Mouse (Mus musculus): Measurements from ENCODE around the gene Ybx3.

The Ybx3 gene

DNA sequence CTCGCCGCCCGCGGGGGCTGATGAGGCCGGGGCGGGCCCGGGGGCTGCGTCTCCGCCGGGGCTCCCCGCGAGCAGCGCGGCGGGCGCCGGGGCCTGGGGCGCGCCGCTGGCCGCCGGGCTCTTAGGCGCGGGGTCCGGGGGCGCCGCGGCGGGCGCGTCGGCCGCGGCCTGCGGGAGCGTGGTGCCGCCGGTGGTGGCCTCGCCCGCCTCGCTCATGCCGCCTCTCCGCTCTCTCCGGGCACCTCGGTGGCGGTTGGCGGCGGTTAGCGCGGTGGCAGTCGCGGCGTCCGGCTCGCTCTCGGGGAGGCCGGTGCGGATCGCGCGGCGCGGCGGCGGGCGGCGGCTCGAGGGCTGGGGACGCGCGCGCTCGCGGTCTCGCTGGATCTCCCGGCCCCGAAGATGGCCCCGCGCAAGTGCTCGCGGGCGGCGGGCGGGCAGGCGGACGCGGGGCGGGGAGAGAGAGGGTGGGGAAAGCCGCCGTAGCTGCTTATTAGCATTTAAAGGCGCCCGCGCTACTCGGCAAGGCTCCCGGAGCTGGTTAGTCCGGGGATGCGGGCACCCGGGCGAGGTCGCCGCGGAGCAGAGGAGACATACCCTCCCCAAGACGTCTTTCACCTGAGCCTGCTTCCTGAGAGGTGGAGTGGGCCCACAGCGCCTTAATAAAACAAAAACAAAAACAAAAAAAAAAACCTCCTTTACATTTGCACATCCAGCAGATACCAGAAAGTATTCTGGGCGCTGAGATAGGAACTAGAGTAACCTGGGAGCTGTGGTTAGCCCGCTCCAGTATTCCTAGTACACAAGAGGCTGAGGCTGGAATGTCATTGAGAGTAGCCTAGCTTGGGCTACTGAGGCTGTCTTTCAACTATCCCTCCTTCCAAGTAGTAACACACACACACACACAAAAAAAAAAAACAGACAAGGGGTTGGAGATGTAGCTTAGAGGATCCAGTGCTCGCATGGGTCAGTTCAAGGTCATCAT lies at the start of gene Ybx3:
Ybx3 (minus strand) TSS at position 437 of the 982 bp plus-strand sequence.
- DNase-seq (ENCODE audit: low spot score in 2 of 2), result peak; percentile 89

DNA sequence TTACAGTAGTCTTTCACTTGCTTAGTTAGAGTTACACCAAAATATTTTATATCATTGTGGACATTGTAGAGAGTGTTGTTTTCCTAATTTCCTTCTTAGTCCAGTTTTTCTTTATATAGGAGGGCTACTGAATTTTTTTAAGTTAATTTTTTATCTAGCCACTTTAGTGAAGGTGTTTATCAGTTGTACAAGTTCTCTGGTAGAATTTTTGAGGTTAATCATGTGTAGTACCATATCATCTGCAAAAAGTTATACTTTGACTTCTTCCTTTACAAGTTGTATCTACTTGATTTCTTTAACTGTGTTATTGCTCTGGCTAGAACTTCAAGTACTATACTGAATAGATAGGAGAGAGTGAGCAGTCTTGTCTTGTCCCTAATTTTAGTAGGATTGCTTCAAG lies 48.4 kb upstream of the Ybx3 start:
- DNase-seq (ENCODE audit: low spot score in 2 of 2), result no peak

DNA sequence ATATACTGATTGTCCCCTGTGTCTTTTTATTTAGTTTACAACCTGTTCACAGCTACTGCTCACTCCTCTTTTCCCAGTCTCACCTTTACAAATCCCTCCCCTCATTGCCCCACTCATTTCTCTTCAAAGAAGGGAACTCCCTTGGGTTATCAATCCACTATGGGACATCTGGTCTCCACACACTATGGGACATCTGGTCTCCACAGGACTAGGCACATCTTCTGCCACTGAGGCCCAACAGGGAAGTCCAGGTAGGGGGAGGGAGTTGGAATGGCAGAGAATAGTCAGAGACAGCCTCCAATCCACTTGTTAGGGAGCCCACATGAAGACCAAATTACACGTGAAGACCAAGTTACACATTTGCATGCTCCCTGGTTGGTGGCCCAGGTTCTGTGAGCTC lies 45.8 kb upstream of the Ybx3 start:
- no peak for DNase-seq (ENCODE audit: low spot score in 2 of 2)

DNA sequence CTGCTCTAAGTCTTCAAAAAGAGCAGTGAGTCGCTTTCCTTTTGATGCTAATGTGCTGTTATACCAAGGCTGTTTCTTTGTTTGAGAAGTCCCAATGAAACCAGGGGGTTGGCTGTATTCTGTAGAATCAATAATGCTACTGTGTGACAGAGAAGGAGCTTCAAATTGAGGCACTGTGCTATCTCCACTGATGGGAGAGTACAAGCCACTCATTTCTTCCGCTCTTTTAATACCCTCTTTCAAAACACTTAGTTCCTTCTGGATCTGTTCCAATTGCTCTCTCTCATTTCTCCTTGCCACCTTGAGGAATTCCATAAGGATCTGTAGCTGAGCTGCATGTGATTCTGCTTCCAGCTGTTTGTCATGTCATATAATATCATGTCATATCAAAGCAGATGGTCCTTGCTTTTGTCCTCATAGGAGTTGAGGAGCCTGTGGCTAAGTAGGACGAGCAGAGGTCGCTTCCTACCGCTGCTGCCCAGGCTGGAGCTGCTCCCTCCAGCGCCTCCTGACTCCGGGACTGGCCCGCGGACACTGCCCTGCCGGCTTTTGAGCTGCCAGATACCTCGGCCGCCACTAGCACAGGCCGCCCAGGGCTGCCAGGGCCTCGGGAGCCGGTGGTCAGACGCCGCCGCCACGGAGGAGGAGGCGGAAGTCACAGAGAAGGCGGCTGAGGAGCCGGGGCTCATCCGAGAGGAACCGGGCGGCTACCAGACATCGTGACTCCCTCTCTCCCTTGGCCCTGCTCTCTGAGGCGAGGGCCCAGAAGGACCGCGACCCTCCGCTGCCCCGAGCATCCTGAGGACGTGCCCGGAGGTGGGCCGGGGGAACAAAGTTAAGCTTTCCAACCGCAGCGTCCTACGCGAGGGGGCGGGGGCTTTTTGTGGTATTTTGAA lies 45.1 kb upstream of the Ybx3 start:
- DNase-seq (ENCODE audit: low spot score in 2 of 2), result peak in 1 of 2 experiments; percentile 0

DNA sequence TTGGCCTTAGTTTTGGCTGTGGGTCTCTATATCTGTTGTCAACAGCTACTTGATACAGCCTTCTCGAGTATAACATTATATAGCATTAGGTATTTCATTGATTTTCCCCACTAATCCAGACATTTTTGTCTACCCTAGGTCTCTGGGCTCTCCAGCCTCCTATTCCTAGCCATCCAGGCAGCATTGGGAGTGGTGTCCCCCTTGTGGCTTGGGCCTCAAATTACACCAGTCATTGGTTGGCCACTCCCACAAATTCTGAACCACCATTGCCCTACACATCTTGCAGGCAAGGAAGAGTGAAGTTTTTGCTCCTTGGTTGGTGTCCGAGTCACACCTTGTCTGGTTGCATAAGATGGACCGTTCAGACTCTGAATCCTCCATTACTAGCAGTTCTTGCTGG lies 33.3 kb upstream of the Ybx3 start:
- peak in 1 of 2 experiments; percentile 5 for DNase-seq (ENCODE audit: low spot score in 2 of 2)

DNA sequence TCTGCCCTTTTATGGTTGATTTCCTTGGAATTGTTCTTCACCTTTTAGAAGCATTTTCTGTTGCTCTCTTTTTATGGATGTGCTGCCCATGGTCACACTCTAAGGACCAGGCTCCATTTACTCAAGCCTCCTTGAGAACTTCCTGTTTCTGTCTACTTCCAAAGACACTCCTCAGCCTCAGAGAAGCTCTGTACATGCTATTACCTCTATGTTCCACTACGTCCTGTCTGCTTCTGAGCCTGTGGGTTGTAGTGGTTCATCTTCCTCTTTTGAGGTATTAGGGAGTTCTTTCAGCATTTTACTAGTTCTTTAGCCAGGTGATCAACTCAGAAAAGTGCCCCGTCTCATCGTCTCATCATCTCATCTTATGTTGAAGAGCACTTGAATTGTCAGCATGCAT lies 31.3 kb upstream of the Ybx3 start:
- DNase-seq (ENCODE audit: low spot score in 2 of 2), result no peak

DNA sequence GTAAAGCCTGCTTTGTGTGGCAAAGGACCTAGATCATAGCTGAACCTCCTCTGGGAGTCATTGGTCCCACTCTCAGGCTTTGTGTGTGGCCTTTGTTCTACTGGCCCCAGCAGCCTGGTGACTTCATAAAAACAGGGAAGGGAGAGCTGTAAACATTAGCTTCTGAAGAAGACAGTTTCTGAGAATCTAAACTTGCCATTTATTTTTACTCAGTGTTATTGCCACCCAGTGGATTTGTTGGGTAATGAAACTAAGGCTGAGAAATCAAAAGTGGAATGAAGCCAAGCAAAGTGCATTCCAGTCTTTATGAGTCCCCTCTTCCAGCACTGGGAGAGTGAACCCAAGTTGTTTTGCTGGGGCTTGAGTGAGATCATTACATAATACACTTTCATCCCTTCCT lies 30.5 kb upstream of the Ybx3 start:
- DNase-seq (ENCODE audit: low spot score in 2 of 2), result peak; percentile 55 to 72

DNA sequence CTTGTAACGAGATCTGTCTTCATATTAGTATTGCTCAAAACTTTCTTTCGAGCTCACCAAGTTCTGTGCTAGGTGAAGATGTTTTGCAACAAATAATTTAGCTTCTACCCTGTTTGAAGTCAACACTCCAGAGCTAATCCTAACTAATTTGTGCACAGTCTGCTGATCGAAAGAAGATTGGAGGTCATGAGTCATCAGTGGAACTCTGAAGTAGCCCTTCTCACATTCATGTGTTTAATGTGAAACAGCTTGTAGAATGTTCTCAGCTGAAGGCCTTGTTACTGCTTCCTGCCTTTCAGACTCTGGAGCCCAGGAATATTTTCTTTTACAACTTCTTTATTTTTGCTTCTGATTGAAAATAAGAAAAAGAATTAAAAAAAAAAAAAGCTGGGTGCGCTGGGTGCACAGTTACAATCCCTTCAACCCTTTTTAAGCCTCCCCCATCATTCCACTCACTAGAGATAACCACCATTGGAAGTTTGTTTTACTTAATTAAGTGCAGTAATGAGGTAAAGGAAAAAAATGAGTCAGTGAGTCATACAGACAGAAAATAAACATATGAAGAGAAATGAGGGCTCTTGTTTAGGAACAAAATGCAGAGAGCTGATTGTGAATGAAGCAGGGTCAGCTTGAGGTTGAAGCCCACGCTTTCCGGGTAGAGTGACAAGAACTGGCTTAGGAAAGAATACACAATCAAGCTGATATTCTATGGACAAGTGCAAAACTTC lies 23.0 kb upstream of the Ybx3 start:
- no peak for DNase-seq (ENCODE audit: low spot score in 2 of 2)

DNA sequence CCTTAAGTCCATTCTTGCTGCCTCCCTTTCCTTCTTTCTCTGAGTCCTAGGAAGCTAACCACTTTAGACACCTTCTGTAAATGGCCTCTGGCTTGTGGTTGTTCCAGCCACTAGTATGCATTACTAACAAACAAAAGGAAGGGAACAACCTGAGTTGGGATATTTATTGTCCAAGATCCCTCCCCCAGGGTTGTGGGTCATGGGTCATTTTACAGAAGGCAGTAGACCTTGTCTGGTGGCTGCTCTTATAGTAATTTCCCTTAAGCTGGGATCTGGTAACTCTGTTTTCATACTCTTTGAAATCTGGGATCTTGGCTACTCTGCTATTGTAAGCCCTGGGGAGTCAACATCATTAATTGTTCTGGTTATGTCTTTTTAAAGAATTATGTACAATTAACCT lies 18.7 kb upstream of the Ybx3 start:
- DNase-seq (ENCODE audit: low spot score in 2 of 2), result no peak

DNA sequence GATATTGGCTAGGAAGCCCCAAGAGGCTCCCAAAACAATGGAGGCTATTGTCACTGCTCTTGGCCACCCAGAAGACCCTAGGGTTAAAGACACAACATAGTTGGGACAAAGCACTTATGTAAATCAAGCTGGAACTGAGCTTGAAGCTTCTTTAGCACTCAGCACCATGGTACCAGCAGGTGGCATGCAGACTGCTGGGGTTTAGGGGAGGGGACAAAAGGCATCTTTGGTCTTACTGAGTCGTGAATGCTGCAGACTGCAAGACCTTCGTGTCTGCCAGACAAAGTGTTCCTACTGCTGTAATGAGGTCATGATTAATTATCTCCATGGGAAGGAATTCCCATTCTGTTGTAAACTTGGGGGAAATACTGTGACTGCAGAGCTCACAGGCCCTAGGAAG lies 17.6 kb upstream of the Ybx3 start:
- DNase-seq (ENCODE audit: low spot score in 2 of 2), result no peak

DNA sequence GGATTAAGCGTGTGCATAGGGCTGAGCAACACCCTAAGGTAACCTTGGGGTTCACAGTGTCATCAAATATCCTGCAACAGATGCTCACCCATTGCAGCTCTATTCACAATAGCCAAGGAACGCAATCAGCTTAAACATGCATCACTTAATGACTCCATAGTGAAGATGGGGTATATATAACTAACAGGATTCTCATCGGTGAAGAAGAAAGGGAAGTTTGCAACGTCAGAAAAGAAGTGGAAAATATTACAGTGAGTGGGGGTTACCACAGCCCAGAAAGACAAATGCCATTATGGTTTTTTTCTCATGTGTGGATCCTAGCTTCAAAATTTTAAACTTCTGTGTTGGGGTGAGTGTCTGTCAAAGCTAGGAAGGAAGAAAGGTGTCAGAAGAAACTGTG lies 16.9 kb upstream of the Ybx3 start:
- no peak for DNase-seq (ENCODE audit: low spot score in 2 of 2)

DNA sequence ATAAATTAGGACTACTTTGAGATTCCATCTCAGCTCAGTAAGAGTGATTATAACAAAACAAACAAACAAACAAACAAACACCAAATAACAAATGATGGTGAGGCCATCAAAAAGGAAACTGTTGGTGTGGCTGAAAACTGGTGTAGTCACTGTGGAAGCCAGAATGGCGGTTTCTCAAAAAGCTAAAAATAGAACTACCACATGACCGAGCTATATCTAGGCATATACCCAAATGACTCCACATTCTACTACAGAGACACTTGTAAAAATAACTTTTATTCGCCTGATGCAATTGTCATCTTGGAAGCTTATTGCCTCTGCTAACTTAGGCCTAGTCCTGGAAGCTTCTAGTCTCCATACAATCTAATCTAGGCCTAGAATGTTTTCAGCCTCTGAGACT lies 16.0 kb upstream of the Ybx3 start:
- DNase-seq (ENCODE audit: low spot score in 2 of 2), result no peak

DNA sequence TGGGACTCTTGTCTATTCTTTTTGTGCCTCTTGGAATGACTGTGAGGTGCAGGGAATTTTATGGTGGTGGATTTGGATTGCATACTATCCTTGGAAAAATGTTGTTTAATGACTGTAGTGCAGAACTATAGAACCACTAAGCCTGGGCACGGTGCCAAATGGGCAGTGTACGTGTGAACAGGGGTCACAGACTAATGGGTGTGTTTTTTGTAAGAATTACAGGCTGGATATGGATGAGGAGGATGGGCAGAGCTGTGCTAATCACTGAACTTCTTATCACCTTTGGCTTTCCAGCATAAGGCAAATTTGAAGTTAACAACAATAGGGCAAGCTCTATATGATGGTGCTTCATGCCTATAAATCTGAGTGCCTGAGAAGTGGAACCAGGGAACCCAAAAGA lies 14.8 kb upstream of the Ybx3 start:
- no peak for DNase-seq (ENCODE audit: low spot score in 2 of 2)

DNA sequence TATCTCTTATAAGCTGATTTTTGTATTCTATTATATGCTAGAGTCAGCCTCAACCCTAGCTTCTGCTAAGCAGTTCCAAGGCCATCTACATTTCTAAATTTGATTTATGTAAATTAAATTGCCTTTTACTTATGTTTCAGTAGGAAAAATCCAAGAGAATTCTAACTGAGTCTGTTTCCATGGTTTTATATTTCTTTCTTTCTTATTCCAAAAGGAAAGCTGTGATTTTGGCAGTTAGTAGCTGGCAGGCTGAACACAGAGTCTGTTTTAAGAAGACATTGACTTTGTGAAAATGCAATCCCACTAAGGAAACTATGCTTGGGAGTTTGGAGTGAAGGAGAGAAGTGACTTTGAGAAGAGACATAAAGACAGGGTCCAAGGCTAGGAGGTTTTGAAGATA lies 14.3 kb upstream of the Ybx3 start:
- DNase-seq (ENCODE audit: low spot score in 2 of 2), result no peak

DNA sequence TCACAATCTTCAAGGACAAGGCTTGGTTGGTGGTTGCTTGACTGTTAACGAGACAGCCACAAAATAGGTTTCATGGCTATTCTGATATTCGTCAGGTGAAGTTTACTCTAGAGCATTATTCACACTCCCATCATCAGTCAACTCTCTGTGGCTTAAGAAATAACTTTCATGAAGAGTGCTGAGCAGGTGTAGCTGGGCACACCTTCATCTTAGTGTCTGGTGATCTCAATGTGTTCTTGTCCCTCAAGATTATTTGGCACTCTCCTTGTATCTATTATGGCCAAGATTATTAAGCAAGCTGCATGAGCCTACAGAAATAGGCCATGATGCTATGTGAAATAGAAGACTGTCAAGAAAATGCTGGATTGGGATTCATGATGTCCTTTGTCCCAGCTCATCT lies 13.0 kb upstream of the Ybx3 start:
- no peak for DNase-seq (ENCODE audit: low spot score in 2 of 2)

DNA sequence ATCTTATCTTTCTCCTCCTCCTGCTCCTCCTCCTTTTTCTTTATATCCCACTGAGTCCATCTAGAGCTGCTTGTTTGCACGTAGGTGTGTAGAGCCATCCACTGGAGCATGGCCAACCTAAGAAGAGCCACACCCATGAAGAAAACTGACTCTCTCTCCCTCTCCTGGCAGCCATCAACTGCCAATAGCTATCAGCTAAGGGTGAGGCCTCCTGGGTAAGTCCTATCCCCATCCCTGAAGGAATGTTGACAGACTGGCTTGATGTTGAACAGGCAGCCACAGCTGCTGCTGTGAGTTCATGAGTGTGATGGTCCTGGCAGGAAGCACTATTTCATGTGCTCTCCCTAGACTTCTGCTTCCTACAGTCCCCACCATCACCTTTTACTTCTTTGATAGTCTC lies 8.4 kb upstream of the Ybx3 start:
- DNase-seq (ENCODE audit: low spot score in 2 of 2), result no peak

DNA sequence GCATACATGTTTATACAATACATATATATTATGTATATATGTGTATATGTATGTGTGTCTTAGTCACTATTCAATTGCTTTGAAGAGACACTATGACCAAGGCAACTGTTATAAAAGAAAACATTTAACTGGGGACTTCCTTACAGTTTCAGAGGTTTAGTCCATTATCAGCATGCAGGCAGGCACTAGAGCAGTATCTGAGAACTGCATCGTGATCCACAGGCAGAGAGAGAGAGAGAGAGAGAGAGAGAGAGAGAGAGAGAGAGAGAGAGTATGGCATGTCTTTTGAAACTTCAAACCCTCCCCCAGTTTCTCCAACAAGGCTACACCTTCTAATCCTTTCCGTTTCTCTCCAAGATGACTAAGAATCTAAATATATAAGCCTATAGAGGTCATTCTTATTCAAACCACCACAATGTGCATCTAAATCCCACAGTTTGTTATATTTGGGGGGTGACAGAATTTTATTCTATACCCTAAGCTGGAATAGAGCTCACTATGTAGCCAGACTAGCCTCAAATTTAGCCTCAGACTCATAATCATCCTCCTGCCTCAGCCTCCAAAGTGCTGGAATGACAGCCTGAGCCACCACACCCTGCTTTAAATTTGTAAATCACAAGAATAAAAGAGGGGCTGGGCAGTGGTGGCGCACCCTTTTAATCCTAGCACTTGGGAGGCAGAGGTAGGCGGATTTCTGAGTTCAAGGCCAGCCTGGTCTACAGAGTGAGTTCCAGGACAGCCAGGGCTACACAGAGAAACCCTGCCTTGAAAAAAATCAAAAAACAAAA lies 5.8 kb upstream of the Ybx3 start:
- DNase-seq (ENCODE audit: low spot score in 2 of 2), result no peak

DNA sequence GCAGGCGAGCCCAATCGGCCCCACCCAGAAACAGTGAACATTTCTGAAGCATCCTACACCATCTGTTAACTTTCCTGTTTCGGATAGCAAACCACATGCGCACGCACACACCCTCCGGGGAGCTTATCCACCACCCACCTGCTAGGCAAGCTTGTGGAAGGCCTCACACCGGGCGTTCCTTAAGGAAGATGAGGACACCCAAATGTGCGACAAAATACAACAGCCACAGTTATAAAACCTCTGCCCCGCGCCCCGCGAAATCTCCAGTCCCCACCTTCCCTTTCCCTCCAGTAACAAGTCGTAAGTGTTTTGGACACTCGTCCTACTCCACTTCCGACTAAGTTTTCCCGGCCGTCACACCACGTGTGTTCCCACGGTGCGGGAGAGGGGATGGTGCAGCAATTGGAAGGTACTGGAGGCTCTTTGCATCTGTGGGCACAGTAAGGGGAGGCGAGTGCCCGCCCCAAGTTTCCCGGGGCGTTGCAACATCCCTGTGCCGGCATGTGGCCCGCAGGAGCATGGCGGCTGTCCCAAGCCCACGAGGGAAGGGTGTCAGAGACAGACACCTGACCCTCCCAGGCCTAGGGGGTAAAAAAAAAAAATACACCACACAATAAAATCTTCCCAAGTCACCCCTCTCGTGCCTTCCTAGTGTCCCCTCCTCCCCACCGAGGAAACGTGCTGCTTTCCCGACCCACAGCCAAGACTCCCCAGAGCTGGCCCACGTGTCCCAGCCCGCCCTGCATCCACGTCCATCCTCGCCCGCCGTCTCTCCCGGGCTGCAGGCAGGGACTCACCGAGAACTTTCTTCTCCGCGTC lies 846 bp downstream of the Ybx3 start:
- DNase-seq (ENCODE audit: low spot score in 2 of 2), result peak; percentile 55 to 64

DNA sequence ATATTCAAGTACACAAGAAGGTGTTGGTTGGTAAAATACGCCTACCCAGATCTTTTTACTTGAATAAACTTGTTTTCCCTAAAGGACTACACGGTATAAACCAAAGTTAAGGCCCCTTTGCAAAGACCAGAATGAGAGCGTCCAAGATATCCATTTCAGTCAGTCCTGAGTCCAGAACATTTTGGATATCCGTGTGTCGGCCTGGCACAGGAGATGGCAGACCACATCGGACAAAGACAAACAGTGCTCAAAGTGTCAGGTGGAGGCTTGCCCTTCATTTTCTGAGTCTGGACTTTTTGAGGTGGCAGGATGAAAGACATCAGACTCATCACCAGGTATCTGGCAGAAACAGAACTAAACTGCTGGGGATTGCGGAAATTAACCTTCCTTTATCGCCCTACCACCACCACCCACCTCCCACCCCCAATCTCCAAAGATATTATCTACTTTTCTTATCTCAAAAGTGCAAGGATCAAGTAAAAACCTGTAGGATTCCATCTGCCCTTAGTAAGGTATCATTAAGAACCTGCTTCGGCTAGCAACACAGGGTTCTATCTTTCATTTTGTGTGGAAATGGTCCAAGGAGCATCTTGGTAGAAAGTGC lies 1.8 kb downstream of the Ybx3 start:
- no peak for DNase-seq (ENCODE audit: low spot score in 2 of 2)

DNA sequence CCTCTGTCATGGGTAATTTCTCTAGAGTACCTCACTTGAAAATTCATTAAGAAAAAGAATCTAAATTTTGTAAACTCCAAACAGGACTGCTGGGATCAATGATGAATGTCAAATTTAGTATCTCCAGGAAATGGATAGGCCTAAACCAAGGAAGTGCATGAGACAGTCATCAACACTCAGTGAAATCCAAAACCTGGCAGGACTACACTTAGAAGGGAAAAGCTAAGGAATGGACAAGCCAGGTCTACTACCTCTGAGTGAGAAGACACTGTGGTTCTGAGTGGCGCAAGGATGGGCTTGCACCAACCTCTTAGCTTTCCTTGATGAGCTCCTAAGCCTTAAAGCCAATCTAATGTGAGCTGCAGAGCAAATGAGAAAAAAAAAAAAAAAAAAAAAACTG lies 2.8 kb downstream of the Ybx3 start:
- no peak for DNase-seq (ENCODE audit: low spot score in 2 of 2)
